Mouse (Mus musculus): ENCODE data around the gene Shc4.

Shc4 gene

DNA sequence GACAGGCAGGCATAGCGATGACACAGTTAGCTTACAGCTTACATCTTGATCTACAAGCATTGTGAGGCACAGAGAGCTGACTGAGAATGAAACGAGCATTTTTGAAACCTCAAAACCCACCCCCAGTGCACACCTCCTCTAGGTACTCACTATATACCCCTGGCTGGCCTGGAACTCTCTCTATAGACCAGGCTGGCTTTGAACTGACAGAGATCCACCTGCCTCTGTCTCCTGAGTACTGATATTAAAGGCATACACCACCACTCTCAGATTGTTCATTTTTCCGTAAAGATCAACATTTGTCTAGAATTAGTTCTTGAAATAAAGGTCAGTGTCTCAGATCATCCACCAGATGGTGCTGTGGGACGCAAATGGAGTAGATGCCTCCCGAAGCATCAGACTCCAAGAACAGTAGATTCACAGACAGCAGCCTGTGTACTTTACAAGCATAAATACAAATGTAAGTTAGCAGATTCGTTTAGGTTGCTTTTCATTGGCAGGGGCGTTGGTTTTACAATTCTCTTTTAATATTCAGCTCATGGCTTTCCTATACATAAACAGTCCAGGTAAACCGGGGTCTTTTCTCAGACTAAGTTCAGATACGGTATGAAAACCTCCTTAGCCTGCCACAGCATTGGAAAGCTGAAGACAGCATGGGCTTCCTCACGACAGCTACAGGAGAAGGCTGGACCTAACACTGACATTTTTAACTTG, 64.0 kb downstream of the Shc4 start:
- in situ Hi-C loops (cut with MboI; ENCODE audit: low pct_unique_long_range_greater_than_20kb in 1 of 2, low sequenced_read_pairs in 2 of 2, unreplicated experiment in 1 of 2) = loop anchor here in 1 of 2 experiments (5.0 to 25.0 kb wide), 2 partner anchors 67 to 377 kb away; partner anchors contain the start of gene Fgf7

DNA sequence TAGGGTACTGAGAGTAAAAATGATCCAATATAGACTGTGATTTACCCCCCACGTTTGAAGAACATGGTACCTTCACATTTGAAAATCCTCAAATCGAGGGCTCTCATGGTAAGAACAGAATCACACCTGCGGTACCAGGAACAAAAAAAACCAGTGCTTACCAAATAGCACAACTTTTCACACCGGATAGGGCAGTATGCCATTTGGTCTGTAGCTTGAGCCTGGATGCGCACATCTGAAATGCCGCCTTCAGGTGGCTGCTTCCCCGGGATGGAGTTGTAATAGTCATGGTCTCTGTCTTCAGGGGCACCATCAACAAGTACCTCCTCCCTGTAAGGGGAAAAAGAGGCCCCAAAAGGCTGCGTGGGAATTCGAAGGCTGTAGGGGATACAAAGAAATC, 68.6 kb downstream of the Shc4 start:
- in situ Hi-C loops (cut with MboI; ENCODE audit: low pct_unique_long_range_greater_than_20kb in 1 of 2, low sequenced_read_pairs in 2 of 2, unreplicated experiment in 1 of 2) = loop anchor here in 1 of 2 experiments (25.0 kb wide), 1 partner anchor 382 kb away; the partner anchor contains the start of gene Fgf7

DNA sequence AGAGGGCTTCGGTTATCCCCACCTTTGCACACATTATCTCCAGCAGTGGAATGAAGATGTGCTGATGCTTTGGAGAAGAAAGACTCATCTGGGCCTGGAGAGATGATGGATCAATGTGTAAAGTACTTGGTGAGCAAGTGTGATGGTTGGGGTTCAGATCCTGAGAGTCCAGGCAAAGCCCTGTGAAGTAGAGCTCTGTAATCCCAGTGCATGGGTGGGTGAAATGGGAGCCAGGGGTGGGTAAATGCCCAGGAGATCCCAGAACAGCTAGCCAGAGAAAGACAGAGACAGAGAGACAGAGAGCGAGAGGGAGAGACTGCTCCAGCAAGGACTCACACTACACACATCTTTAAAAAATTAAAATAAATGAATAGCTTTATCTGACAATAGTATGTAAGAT, 70.7 kb downstream of the Shc4 start:
- in situ Hi-C loops (cut with MboI; ENCODE audit: low pct_unique_long_range_greater_than_20kb in 1 of 2, low sequenced_read_pairs in 2 of 2, unreplicated experiment in 1 of 2) = loop anchor here in 1 of 2 experiments (25.0 kb wide), 1 partner anchor 384 kb away; the partner anchor contains the start of gene Fgf7

DNA sequence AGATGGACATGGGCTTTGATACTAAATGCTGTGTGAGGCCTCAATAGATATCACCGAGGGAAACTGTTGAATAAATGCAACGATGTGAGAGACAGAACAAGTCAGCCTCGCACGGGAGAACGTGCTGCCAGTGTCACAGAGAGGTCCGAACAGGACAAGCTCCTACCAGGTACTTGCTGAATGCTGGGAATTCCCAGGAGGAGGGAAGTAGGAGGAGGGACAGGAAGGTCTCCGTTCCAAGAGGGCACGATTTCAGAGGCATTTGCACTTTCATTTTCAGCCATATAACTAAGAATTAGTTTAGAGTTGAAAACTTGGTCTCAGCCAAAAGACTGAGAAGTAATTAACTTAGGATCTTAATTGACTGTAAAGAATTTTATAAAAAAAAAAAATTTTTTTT, 72.4 kb downstream of the Shc4 start:
- in situ Hi-C loops (cut with MboI; ENCODE audit: low pct_unique_long_range_greater_than_20kb in 1 of 2, low sequenced_read_pairs in 2 of 2, unreplicated experiment in 1 of 2) = loop anchor here in 1 of 2 experiments (25.0 kb wide), 1 partner anchor 386 kb away; the partner anchor contains the start of gene Fgf7

DNA sequence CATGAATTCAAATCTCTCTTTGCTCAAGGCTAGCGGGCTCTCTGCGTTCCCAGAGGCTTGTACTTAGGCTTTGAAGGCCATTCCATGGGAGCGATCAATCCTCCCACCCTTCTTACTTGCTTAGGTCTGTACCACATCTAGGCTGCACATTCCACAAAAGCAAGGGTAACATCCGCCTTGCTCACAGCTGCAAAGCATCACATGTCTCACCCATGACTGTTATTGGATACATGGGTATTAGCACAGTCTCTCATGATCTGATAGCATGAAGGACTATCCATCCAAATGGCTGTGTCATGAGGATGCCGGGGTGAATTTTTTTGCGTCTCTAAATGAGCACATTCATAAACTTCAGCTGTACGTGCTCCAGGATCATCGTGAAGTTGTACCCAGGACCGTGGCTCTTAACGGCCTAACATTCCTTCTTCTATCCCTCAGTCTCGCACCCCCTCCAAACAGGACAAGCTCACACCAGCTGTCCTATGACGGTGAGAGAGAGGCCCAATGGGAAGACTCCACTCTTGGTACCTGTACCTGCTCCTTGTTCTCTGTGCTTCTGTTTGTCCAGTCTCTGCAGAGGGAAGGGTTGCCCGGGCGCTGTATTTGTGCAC, 73.1 kb downstream of the Shc4 start:
- in situ Hi-C loops (cut with MboI; ENCODE audit: low pct_unique_long_range_greater_than_20kb in 1 of 2, low sequenced_read_pairs in 2 of 2, unreplicated experiment in 1 of 2) = loop anchor here in 1 of 2 experiments (25.0 kb wide), 1 partner anchor 386 kb away; the partner anchor contains the start of gene Fgf7

DNA sequence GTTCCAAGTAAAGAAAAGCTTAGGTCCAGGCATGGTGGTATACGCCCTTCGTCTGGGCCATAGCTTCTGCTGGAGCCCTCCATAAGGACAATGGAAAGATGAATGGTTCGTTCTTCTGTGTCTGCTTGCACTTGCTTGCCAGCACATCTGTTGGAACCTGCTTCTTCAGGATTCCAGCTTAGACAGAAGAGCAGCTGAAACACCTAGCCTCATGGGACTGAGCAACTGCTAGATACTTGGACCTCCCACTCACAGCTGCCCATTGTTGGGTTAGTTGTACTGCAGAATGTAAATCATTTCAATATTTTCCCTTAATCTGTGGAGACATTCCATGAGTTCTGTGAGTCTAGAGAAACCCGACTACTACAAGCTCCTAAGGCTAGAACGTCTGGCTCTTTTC, 73.9 kb downstream of the Shc4 start:
- in situ Hi-C loops (cut with MboI; ENCODE audit: low pct_unique_long_range_greater_than_20kb in 1 of 2, low sequenced_read_pairs in 2 of 2, unreplicated experiment in 1 of 2) = loop anchor here in 1 of 2 experiments (25.0 kb wide), 1 partner anchor 387 kb away; the partner anchor contains the start of gene Fgf7

DNA sequence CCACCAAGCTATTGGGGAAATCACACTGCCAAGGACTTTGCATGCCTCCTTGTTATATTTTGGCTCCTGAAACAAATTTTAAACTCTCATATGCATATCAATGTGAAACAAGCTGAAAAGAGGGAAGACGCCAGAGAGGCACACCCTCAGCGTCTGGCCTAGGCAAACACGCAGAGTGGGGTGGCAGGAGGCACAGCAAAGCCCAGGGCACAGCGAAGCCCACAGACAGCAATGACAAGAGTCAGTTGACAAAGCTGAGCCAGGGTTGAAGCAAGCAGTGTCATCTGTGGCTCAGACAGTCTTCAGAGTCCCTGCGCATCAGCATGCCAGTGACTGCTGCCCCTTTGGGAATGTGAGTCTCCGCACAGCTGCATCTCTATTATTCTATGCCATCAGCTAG, 79.0 kb downstream of the Shc4 start:
- in situ Hi-C loops (cut with MboI; ENCODE audit: low pct_unique_long_range_greater_than_20kb in 1 of 2, low sequenced_read_pairs in 2 of 2, unreplicated experiment in 1 of 2) = no loop called here

DNA sequence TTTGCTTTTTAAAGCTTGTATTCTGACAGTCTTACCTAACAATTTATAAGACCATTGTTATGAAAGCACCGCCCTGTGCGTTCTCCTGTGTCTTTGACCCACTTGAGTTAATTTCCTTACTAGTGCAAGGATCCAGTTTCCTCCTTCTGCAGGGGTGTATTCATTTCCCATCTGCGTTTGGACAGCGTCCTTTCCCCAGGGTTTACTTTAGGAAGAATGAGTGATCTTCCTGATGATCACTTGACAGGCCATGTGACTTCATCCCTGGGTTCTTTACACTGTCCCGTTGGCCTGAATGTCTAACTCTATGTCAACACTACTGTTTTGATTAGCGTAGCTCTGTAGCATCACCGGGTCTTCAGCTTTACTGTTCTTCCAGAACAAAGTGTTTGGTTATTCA, 86.6 kb downstream of the Shc4 start:
- in situ Hi-C loops (cut with MboI; ENCODE audit: low pct_unique_long_range_greater_than_20kb in 1 of 2, low sequenced_read_pairs in 2 of 2, unreplicated experiment in 1 of 2) = no loop called here

DNA sequence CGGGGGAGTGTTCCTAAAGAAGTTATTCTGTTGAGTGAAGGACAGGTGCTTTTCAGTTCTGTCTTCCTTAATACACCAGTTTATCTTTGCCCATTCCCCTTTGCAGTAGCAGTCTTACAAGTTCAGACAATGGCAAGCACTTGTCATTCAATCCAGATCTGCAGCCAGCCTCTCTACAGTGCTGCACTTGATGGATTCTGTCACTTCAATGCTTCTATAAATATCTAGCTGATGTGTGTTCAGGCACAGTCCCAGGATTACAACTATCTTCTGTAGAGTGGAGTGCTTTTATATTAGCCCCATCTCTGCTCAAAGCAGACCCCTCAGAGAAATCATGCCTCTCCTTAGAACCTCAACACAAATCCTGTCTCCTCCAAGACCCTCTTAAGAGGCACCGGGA, 93.9 kb downstream of the Shc4 start:
- in situ Hi-C loops (cut with MboI; ENCODE audit: low pct_unique_long_range_greater_than_20kb in 1 of 2, low sequenced_read_pairs in 2 of 2, unreplicated experiment in 1 of 2) = no loop called here

DNA sequence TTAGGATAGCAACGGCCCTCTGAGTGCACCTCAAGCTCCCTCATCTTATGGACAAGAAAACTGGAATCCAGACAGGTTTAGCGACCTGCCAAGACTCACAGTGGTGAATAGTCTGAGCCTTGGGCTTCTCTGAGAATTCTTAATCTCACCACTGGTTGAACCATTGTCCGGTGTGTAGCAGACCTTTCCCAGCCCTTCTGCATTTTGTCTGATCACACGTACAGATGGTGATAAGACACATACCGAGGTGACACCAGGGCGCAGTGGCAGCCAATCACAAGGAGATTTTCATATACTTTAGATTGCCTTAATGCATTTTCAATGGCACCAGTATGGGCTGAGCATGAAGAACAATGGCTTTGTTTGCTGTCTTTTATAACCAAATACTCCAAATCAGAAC, 95.5 kb downstream of the Shc4 start:
- in situ Hi-C loops (cut with MboI; ENCODE audit: low pct_unique_long_range_greater_than_20kb in 1 of 2, low sequenced_read_pairs in 2 of 2, unreplicated experiment in 1 of 2) = loop anchor here in 1 of 2 experiments (10.0 kb wide), 1 partner anchor 374 kb away; no protein-coding TSS in a partner anchor

DNA sequence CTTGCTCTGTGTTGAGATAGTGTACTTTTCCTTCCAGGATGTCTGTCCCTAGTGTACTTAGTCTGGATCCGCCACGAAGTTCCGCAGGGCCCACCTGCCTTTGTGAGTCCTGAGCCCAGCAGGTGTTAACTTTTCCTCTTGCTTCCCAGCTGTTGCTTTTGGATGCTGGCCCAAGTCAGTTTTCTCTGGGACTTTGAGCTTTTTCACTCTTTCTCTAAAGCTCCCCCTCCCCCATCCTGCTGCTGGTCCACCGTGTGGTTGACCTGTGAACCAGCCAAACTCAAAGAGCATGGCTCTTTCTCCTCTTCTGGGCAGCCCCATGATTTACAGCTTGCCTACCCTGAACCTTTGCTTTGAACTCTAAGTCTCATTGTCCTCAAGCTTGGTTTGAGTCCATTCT, 97.4 kb downstream of the Shc4 start:
- in situ Hi-C loops (cut with MboI; ENCODE audit: low pct_unique_long_range_greater_than_20kb in 1 of 2, low sequenced_read_pairs in 2 of 2, unreplicated experiment in 1 of 2) = loop anchor here in 1 of 2 experiments (10.0 kb wide), 1 partner anchor 372 kb away; no protein-coding TSS in a partner anchor

DNA sequence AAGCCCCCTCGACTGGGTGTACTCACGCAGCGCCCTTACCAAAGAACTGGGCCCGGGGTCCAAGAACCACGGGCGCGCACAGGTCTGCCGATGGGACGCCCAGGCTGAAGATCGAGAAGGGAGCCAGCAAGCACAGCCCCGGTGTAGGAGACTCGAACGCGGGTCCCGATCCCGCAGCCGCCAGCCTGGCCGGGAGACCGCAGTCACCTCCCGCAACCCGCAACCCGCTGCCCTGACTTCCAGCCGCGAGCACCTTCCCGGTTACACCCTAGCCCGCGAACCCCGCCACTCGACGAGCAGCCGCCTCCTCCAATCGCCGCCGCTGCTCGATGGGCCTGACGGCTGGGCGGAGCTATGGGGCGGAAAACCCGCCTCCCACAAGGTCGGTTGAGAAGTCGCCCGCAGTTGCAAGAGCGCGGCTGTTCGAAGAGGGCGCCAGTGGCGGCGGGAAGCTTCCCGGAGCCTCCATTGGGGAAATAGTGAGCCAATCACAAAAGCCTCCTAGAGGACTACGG, 99.1 kb downstream of the Shc4 start, which contains the start of gene Cep152:
Gene Cep152, minus strand, starts transcription at position 277 of the 515 bp plus-strand sequence.
- in situ Hi-C loops (cut with MboI; ENCODE audit: low pct_unique_long_range_greater_than_20kb in 1 of 2, low sequenced_read_pairs in 2 of 2, unreplicated experiment in 1 of 2) = loop anchor here in 1 of 2 experiments (10.0 kb wide), 1 partner anchor 370 kb away; no protein-coding TSS in a partner anchor

DNA sequence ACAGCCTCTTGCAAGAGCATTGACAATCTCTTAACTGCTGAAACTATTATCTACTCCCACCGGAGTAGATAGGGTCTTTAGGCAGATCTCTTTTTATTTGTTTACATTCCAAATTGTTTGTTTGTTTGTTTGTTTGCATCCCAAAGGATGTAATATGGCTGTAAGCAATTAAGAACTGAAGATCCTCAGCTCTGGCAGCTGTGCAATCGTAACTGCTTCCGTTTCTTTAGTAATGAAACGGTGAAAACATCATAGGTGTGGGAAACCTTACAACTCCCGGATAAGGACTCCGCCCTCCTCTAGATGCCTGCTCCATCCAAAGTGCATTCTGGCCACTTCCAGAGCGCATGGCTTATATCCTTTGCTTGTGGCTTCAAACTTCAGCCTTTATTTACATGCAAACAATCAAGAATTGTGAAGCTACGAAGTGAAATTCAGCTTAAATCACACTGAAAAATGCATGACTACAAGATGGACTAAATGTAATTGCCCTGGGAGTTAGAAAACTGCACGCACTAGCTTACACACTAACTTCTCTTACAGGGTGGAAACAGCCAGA, 99.7 kb downstream of the Shc4 start:
- in situ Hi-C loops (cut with MboI; ENCODE audit: low pct_unique_long_range_greater_than_20kb in 1 of 2, low sequenced_read_pairs in 2 of 2, unreplicated experiment in 1 of 2) = loop anchor here in 1 of 2 experiments (10.0 kb wide), 1 partner anchor 369 kb away; no protein-coding TSS in a partner anchor

DNA sequence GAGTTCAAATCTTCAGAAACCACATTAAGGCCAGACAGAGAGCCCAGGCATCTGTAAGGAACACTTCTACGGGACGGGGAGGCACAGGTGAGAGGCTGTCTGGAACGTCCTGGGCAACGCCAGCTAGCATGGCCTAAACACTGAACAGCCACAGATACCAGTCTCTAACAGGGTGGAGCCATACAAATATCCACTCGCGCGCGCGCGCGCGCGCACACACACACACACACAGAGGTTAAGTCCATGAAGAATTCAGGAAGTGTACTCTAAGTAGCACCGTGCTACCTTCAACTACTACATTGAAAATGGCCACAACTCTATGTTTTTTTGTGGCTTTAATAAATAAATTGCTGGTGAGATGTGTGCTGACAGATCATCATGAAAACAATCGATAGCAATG, 100.7 kb downstream of the Shc4 start:
- in situ Hi-C loops (cut with MboI; ENCODE audit: low pct_unique_long_range_greater_than_20kb in 1 of 2, low sequenced_read_pairs in 2 of 2, unreplicated experiment in 1 of 2) = loop anchor here in 1 of 2 experiments (10.0 kb wide), 1 partner anchor 368 kb away; no protein-coding TSS in a partner anchor

DNA sequence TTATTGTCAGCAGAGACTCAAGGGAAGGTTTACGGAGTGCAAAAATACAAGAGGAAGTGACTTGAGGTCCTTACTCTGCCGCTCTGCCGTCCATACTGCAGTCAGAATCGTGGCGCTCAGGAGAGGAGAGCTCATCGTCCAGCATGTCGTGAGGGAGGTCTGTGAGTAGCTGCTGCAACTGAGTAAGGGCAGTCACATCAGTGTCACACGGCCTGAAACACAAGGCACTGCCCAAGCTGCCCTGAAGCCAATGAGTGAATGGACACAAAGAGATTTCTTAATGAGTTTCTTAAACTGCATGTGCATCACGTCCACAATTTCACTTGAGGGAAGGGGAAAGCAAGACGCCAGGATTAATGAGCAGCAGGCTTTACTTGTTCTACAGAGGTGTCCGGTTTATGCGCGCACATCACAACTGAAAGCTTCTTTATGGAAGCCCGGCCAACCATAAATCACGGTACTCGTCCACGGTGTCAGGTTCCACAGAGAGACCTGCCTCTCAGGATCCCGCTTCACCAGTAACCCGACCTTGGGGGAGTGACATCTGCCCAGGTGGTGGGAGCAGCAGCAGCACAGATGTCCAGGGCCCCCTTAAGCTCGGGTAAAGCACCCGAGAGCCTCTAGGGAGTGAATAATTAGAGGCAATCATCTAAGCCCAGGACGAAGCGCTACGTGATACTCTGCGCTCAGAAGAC, 103.6 kb downstream of the Shc4 start:
- in situ Hi-C loops (cut with MboI; ENCODE audit: low pct_unique_long_range_greater_than_20kb in 1 of 2, low sequenced_read_pairs in 2 of 2, unreplicated experiment in 1 of 2) = loop anchor here in 1 of 2 experiments (10.0 kb wide), 1 partner anchor 366 kb away; no protein-coding TSS in a partner anchor

DNA sequence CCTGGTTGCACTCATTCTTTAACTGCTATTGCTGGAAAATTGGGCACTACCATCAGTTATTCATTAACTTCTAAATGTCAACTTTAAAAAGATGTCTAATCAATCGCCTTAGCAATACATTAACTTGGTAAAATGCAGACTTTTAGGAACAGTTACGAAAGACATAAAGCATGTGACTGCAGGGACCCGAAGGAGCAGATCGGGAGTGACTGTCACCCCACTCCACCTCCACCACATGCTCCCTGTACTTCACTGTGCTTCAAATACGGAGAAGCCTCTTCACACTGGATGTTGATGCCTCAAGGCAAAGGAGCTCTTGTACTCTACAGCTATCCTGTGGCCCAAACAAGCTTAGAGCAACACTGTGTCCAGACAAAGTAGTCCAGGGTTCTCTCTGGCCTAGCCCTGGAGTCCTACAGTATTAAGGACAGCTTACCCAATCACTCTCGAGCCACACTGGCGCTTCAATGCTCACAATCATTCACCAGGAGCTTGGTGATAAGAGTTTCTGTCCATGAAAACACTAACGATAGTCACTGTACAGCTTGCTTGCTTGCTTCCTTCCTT, 108.0 kb downstream of the Shc4 start:
- in situ Hi-C loops (cut with MboI; ENCODE audit: low pct_unique_long_range_greater_than_20kb in 1 of 2, low sequenced_read_pairs in 2 of 2, unreplicated experiment in 1 of 2) = no loop called here

DNA sequence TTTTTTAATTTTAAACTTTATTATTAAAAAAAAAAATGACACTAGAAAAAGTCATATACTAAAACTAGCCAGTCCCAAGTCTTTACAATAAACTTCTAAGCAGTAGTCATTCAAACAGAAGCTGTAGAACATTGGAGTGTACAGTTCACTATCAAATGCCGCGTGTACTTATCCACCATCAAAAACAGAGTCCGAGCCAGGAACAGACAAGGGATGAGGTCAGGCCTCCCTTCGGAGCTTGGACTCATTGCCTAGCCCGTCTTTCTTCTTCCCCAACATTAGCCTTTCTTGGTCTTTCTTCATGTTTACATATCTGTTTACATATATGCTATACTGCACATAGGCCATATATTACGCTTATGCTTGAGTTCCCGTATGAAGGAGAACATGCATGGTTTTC, 108.5 kb downstream of the Shc4 start:
- in situ Hi-C loops (cut with MboI; ENCODE audit: low pct_unique_long_range_greater_than_20kb in 1 of 2, low sequenced_read_pairs in 2 of 2, unreplicated experiment in 1 of 2) = no loop called here
